Mouse (Mus musculus) spleen, adult 2 months (tissue): Measurements from ENCODE around the gene Pole. TPM values are rescaled to one million over a fixed set of nuclear protein-coding genes. Genes with fewer than 3 reads are reported as not detected.

Experiments used
- DNase-seq, 2 experiments: peaks; one replicate each; pipeline versions ENCODE4 v3.0.0 to v3.0.0-alpha.2; 2012 to 2021; ENCODE audit warnings: low spot score in 2 of 2, low read depth in 1 of 2
- H3K27ac ChIP-seq: fragments of 200-500 bp; 2 replicates; pipeline ENCODE4 v1.5.1; 2012; ENCODE audit warnings: low read length, inconsistent platforms; ENCODE audit not compliant: insufficient read depth
- H3K27me3 ChIP-seq: fragments of 200-500 bp; 2 replicates; pipeline ENCODE4 v1.6.1; 2012; ENCODE audit warnings: mild to moderate bottlenecking, moderate library complexity, low read length, inconsistent platforms; ENCODE audit not compliant: control insufficient read depth, insufficient read depth
- H3K36me3 ChIP-seq: fragments of 200-500 bp; 2 replicates; pipeline ENCODE4 v1.6.1; 2012; ENCODE audit warnings: mild to moderate bottlenecking, low read length, inconsistent platforms; ENCODE audit not compliant: control insufficient read depth, insufficient read depth
- H3K4me1 ChIP-seq: fragments of 200-500 bp; 2 replicates; pipeline ENCODE4 v1.6.1; 2011; ENCODE audit warnings: inconsistent platforms; ENCODE audit not compliant: control insufficient read depth, insufficient read depth, insufficient read length
- H3K4me3 ChIP-seq: fragments of 200-500 bp; 2 replicates; pipeline ENCODE4 v1.5.1; 2011; ENCODE audit warnings: mild to moderate bottlenecking, inconsistent platforms; ENCODE audit not compliant: insufficient read depth, insufficient read length; ENCODE audit errors: extremely low read depth
- CTCF ChIP-seq: fragments of 200-500 bp; IDR thresholded peaks from 2 replicates; pipeline ENCODE4 v1.5.1; 2011; ENCODE audit warnings: mild to moderate bottlenecking, inconsistent platforms; ENCODE audit not compliant: insufficient read depth, insufficient read length, insufficient replicate concordance; ENCODE audit errors: extremely low read depth
- POLR2A ChIP-seq: fragments of 200-500 bp; IDR thresholded peaks from 2 replicates; pipeline ENCODE4 v1.6.1; 2011; ENCODE audit warnings: low read depth, low read length, inconsistent platforms
- WGBS: fragments of 180-500 bp; shearing (Covaris S2); methylation state at CpG from one replicate; pipeline ENCODE4 v1.1.7; 2018; 5-methylcytosine and 5-hydroxymethylcytosine counted together
- polyA plus RNA-seq: library from polyadenylated mRNA; depleted of rRNA; stranded (reverse); fragments of >200 nt; gene quantifications from 2 replicates; pipeline ENCODE4 v1.2.3, GENCODE M21; 2012; rRNA removed

Gene Pole
- polyA plus RNA-seq, 1 experiment: 5.6 TPM

DNA sequence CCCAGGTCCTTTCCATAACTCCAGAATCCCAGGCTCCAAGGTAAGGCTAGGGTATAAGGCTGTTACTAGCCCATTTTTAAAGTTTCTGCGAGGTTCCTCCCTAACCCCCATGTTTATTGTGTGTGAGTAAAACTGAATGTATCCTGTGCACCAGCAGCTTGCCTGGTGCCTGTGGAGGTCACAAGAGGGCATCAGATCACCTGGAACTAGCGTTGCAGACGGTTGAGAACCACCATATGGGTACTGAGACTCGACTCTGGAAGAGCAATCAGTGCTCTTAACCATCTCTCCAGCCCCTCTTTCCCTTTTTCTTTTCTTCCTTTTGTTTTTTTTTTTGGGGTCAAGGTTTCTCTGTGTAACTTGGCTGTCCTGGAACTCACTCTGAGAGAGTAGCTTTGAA, 93.7 kb downstream of the Pole start:
- Histone ChIP-seq H3K4me1 (no peaks in the 10 kb centered on the region), H3K27me3 (no peaks in the 10 kb centered on the region), H3K36me3 (peaks cover 26% of the 10 kb centered on the region), H3K4me3 (no peak overlapping the region), H3K27ac (no peak overlapping the region)
- DNase-seq: no peak
- no peak for TF ChIP-seq CTCF
- WGBS: 84% methylated on average over 4 of the region's 4 CpGs

DNA sequence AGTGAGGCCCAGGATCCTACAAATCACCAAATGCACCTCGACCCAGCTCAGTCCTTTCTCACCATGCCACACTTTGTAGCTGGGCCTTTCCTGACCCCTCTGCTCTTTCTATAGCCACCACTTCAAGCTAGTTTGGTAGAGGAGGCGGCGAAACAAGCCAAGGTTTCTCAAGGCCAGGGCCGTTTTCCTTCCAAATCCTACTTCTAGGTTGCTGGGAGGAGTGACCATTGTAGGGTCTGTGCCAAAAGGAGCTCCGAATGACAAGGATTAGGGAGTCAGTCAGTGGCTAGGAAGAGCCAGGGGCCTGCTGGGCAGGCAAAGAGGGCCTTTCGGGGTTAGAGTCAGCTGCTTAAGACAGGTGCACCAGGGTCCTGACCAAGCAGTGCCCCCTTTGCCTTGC, 98.4 kb downstream of the Pole start:
- H3K27me3 ChIP-seq: peaks cover 3% of the 10 kb centered on the region; the same call in 1 of the 2 replicates
- WGBS: 87% methylated on average over 6 of the region's 6 CpGs
- no peak for TF ChIP-seq CTCF
- no peak for TF ChIP-seq POLR2A

DNA sequence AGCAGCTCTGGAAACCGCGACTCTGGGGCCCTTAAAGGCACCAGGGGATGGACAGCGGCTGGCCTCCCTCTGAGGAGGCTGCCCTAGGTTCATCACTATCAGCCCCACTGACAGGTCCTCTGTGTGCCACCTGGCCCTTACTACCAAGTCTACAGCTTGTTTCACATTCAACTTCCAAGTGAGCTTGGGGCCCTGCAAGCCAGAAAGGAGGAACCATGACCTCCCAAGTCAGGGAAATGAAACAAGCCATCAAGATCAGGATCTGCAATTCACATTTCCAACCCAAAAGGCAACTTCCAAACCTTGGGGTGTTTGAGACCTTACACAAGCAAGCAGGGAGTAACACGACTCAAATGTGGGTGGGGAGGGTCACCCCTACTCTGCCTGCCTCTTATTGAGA, 99.2 kb downstream of the Pole start:
- WGBS: 91% methylated on average over 4 of the region's 4 CpGs
- TF ChIP-seq CTCF (no peak), POLR2A (no peak)

More for the DNA sequence above, 98.4 kb downstream of the Pole start:
- Histone ChIP-seq H3K4me3 (no peak overlapping the region), H3K4me1 (peaks cover 8% of the 10 kb centered on the region), H3K36me3 (no peaks in the 10 kb centered on the region), H3K27ac (no peak overlapping the region)
- no peak for DNase-seq

DNA sequence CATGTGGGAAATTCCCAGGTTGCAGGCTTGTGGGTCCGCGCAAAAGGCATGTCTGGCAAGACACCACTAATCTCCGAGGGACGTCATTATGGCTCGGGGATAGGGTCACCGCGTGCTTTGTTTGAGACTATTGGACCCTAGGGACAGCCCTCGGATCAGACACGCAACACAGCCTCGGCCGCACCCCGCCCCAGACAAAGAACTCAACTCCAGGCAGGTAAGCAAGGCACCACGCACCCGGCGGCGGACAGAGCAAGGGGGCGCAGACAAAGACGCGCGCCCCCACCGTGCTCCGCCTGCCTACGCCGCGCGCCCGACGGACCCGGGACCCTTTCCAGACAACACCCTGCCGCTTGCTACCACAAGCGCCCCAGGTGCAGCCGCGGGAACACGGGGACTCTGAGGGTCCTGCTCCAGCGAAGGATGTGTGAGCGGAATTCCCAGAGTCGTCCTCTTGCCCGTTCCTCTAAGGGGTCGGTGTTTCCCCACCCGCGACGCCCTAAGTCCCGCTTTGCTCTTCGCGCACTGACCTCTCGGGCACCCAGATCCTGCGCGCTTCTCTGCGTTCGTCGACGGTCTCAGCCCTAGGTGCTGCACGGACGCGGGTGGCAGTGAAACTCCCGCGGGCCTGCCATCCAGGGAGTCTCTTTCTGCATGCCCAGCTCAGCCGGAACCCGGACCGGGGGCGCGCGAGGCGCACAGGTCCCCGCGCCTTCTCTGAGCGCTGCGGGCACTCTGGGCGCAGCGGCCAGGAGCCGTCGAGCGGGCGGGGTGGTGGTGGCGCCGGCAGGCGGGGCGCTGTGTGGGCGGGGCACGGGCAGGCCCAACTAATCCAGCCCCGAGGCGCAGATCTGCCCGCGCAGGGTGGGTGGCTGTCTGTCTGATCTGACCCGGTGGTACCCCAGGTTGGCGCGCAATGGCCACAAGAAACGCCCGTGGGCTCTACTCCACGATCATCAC, 100.5 kb downstream of the Pole start:
- Histone ChIP-seq H3K4me3 (peak overlapping the region; percentile 51), H3K27me3 (peaks cover 3% of the 10 kb centered on the region; the same call in 1 of the 2 replicates), H3K27ac (no peak overlapping the region), H3K36me3 (no peaks in the 10 kb centered on the region), H3K4me1 (peaks cover 8% of the 10 kb centered on the region)
- WGBS: 9% methylated on average over 89 of the region's 90 CpGs
- TF ChIP-seq POLR2A: no peak
- TF ChIP-seq CTCF: no peak
- peak in 1 of 2 experiments; percentile 28 for DNase-seq

More for the DNA sequence above, 99.2 kb downstream of the Pole start:
- no peak for DNase-seq
- H3K4me1 ChIP-seq: peaks cover 8% of the 10 kb centered on the region
- H3K27ac ChIP-seq: no peak overlapping the region
- no peaks in the 10 kb centered on the region for H3K36me3 ChIP-seq
- peaks cover 3% of the 10 kb centered on the region; the same call in 1 of the 2 replicates for H3K27me3 ChIP-seq
- H3K4me3 ChIP-seq: no peak overlapping the region

Other genes with a start within 250 kb of the Pole start
- gene Gm17655, start 213.8 kb upstream of the Pole start, polyA plus RNA-seq: 0.09 and 0.41 TPM in 2 replicates
- gene Gm35315, start 191.9 kb upstream of the Pole start, polyA plus RNA-seq: 0.04 and 0.11 TPM in 2 replicates
- gene Plcxd1, start 186.3 kb upstream of the Pole start, polyA plus RNA-seq: 0.67 and 1.2 TPM in 2 replicates
- 156 and 207 TPM in 2 replicates for gene Gtpbp6, start 178.1 kb upstream of the Pole start, polyA plus RNA-seq
- 0.32 and 0.46 TPM in 2 replicates for gene Zfp605, start 176.2 kb upstream of the Pole start, polyA plus RNA-seq
- 59.3 and 68.9 TPM in 2 replicates for gene Chfr, start 150.5 kb upstream of the Pole start, polyA plus RNA-seq
- gene Golga3, start 109.6 kb upstream of the Pole start, polyA plus RNA-seq: 5.3 and 5.8 TPM in 2 replicates
- gene Ankle2, start 55.3 kb upstream of the Pole start, polyA plus RNA-seq: 10.0 and 12.0 TPM in 2 replicates
- 14.9 and 15.8 TPM in 2 replicates for gene Pgam5, start 16.4 kb upstream of the Pole start, polyA plus RNA-seq
- gene Pxmp2, start 120 bp upstream of the Pole start, polyA plus RNA-seq: 2.0 and 2.6 TPM in 2 replicates
- 0.33 and 0.41 TPM in 2 replicates for gene P2rx2, start 56.9 kb downstream of the Pole start, polyA plus RNA-seq
- not detected in 2 replicates for gene Lrcol1, start 58.4 kb downstream of the Pole start, polyA plus RNA-seq
- 73.9 and 133 TPM in 2 replicates for gene Fbrsl1, start 162.2 kb downstream of the Pole start, polyA plus RNA-seq